Mouse (Mus musculus) ES-Bruce4 (cell line): Measurements from ENCODE around the gene Irx2.

Experiments
- CTCF ChIP-seq: IDR thresholded peaks from one replicate; pipeline ENCODE4 v1.8.1; 2011; ENCODE audit warnings: low read depth, low read length
- EP300 ChIP-seq: IDR thresholded peaks from 2 replicates; pipeline ENCODE4 v1.6.1; 2011; ENCODE audit warnings: low read depth, low read length; ENCODE audit not compliant: insufficient read depth
- POLR2A ChIP-seq: IDR thresholded peaks from one replicate; pipeline ENCODE4 v1.8.1; 2011; ENCODE audit warnings: low read length; ENCODE audit not compliant: insufficient read depth

- TF ChIP-seq CTCF (no peak), POLR2A (no peak), EP300 (no peak)
These were observed 34.9 kb upstream of the Irx2 start for GRCm38 (mm10) chr13:72593710-72594111.
